Mouse (Mus musculus): ENCODE measurements around the gene Ift22.

- TF ChIP-seq CTCF (IDR thresholded peaks at IDR 0.05; ENCODE audit: control insufficient read depth, insufficient read depth, low read length) (no peak), POLR2A (IDR thresholded peaks at IDR 0.05; ENCODE audit: borderline replicate concordance, control insufficient read depth, low read depth, low read length) (no peak)
These were observed 28.8 kb downstream of the Ift22 start for GRCm38 (mm10) chr5:136936750-136937149.
